Mouse (Mus musculus) hindbrain, embryonic 12.5 days (tissue): ENCODE data around the gene Ovol2. TPM values are rescaled to one million over a fixed set of nuclear protein-coding genes. Genes with fewer than 3 reads are reported as not detected.

Source experiments
- ATAC-seq: fragments of 200-750 bp; cut with Nextera tagmentation; 2 replicates; pipeline ENCODE4 v1.8.0; 2017; ENCODE audit warnings: moderate TSS enrichment; ENCODE audit not compliant: low FRiP score
- H3K27ac ChIP-seq: fragments of 300-500 bp; sonication (generic); 2 replicates; pipeline ENCODE4 v1.5.1; 2016; ENCODE audit warnings: mild to moderate bottlenecking
- H3K27me3 ChIP-seq: fragments of 300-500 bp; sonication (generic); 2 replicates; pipeline ENCODE4 v1.6.1; 2016; ENCODE audit warnings: mild to moderate bottlenecking
- H3K36me3 ChIP-seq: fragments of 300-500 bp; sonication (generic); 2 replicates; pipeline ENCODE4 v1.6.1; 2016; ENCODE audit warnings: mild to moderate bottlenecking
- H3K4me1 ChIP-seq: fragments of 300-500 bp; sonication (generic); 2 replicates; pipeline ENCODE4 v1.6.1; 2016
- H3K4me2 ChIP-seq: fragments of 300-500 bp; sonication (generic); replicated peaks from 2 replicates; pipeline ENCODE4 v1.6.1; 2016; ENCODE audit warnings: mild to moderate bottlenecking
- H3K4me3 ChIP-seq: fragments of 300-500 bp; sonication (generic); 2 replicates; pipeline ENCODE4 v1.5.1; 2016; ENCODE audit warnings: mild to moderate bottlenecking
- H3K9ac ChIP-seq: fragments of 300-500 bp; sonication (generic); 2 replicates; pipeline ENCODE4 v1.6.1; 2016; ENCODE audit warnings: mild to moderate bottlenecking, moderate library complexity
- H3K9me3 ChIP-seq: fragments of 300-500 bp; sonication (generic); replicated peaks from 2 replicates; pipeline ENCODE4 v1.6.1; 2016; ENCODE audit warnings: mild to moderate bottlenecking
- WGBS: fragments of 180-500 bp; shearing (Covaris S2); methylation state at CpG from one replicate; pipeline ENCODE4 v1.1.7; 2016; 5-methylcytosine and 5-hydroxymethylcytosine counted together
- polyA plus RNA-seq: library from polyadenylated mRNA; unstranded; fragments of >200 nt; fragmentation: Nextera tagmentation; extraction: Ambion mirVana; gene quantifications from 2 replicates; pipeline ENCODE4 v1.2.1, GENCODE M21; 2016

Ovol2 gene
- polyA plus RNA-seq: 0.44 and 1.3 TPM in 2 replicates

DNA sequence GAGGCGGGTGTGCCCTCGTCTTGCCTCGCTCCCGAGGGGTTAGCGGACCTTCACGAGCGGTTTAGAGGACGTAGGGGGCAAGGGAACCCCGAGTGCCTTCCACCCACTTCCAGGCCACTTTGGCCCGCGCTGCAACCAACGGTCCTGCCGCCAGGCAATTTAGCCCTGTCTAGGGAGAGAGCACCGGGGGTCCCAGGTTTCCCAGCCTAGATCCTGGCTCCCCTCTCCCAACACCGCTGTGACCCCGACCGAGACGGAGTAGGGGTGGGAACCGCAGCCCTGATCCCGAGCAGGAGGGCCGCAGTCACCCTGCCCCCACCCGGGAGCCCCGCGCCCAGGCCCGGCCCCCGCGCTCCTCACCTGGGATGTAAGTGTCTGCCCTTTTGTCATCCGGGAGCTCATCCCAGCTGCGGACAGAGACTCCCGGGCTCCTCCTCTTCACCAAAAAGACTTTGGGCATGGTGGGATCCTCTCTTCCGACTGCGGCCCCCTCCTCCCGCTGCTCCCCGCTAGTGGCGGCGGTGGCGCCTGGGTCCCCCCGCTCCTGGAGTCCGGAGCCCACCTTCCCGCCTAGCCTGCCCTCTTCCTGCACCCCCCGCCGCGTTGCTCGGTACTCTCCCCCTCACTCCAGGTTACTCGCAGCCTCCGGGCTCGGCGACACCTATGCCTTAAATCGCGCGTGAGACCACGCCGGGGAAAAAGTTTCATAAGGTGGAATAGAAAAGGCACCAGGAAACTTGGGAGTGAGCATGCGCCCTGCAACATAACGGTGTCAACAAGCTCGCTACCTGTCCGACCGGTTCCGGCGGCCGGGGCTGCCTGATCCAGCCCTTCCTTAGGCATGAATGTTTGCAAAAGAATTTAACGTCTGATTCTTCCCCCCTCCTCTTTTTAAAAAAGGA is at the start of gene Ovol2:
Gene Ovol2, minus strand, starts transcription at position 746 of the 902 bp plus-strand sequence.
- H3K27ac ChIP-seq: no peak within 1 kb of the TSS
- H3K9ac ChIP-seq: peak within 1 kb of the TSS; percentile 61
- H3K36me3 ChIP-seq: no peaks in the 10 kb centered on the region
- peaks cover 36% of the 10 kb centered on the region for H3K4me1 ChIP-seq
- ATAC-seq: peak; percentile 63; the same call in 1 of the 2 replicates
- H3K4me2 ChIP-seq: peak within 1 kb of the TSS; percentile 91
- no peaks in the 10 kb centered on the region for H3K9me3 ChIP-seq
- WGBS: 1% methylated on average over 61 of the region's 62 CpGs
- peaks cover 89% of the 10 kb centered on the region for H3K27me3 ChIP-seq
- H3K4me3 ChIP-seq: peak within 1 kb of the TSS; percentile 49

DNA sequence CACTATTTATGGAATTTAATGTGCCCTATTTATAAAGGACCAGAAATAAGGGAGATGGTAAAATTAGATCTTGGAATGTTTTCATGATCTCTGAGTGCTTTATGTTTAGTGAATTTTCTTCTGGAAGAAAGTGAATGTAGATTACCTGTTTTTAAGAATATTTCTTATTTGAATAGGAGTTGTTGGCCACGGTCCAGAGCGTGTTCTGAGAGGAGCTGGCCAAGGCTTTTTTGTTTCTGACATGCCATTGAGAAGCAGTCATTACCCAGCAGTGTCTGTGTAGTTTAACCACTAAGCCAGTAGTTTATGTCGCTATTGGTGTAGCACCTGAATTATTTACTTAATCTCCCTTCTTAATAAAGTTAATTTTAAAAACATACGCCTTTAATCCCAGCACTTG is 49.8 kb upstream of the Ovol2 start:
- no peak overlapping the region for H3K4me2 ChIP-seq
- no peaks in the 10 kb centered on the region for H3K27me3 ChIP-seq
- no peak overlapping the region for H3K9ac ChIP-seq
- no peaks in the 10 kb centered on the region for H3K4me1 ChIP-seq
- peaks cover 85% of the 10 kb centered on the region for H3K36me3 ChIP-seq
- H3K4me3 ChIP-seq: no peak overlapping the region
- 95% methylated on average over 4 of the region's 4 CpGs for WGBS
- ATAC-seq: no peak
- H3K9me3 ChIP-seq: no peaks in the 10 kb centered on the region
- no peak overlapping the region for H3K27ac ChIP-seq

DNA sequence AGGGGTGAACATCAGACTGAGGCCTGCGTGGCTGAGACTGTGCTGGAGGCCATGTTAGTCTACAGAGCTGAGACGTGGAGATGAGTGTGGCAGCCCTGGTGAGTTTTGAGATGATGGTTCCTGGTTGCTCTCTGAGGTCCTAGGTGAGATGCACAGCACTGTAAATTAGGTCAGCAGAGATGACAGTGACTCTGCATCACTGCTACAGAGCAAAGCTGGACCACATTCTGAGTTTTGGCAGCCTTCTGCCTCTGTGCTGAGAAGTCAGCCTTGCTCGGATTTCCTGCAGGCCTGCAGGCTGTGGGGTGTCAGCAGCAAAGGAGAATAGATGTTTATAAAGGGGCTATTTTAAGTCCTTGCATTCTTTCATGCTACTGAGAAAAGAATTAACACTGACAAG is 49.3 kb upstream of the Ovol2 start:
- no peak overlapping the region for H3K4me3 ChIP-seq
- no peak overlapping the region for H3K9ac ChIP-seq
- H3K4me2 ChIP-seq: no peak overlapping the region
- H3K36me3 ChIP-seq: peaks cover 86% of the 10 kb centered on the region
- no peaks in the 10 kb centered on the region for H3K4me1 ChIP-seq
- no peak for ATAC-seq
- no peaks in the 10 kb centered on the region for H3K27me3 ChIP-seq
- H3K27ac ChIP-seq: no peak overlapping the region
- 90% methylated on average over 3 of the region's 3 CpGs for WGBS
- no peaks in the 10 kb centered on the region for H3K9me3 ChIP-seq

DNA sequence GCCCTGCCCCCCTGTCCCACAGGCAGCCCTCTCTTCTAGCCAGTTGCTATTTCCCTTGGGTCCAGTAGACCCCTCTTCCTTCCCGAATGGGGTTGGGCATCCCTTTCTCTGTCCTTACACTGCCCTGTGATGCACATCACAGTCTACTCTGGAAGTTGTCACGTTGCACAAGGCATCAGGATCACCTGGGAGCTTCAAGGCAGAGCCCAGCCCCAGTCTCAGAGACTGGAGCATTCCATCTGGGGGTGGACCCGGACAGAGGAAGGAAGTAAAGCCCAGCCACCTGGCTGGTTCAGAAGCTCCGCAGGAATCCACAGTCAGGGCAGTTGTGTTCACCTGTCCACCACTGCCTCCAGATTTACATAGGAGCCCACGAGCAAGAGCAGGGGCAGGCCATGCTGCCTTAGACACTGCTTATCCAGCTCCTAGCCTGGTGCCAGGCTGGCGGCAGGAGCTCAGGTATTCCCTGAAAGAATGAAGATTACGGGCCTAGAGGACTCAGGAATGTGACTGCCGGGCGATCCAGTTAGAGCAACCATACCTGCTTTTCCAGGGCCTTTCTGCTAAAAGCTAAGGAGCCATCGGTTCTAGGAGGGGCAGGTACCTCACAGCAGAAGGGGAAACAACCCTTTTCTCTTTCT is 43.2 kb upstream of the Ovol2 start:
- H3K27ac ChIP-seq: no peak overlapping the region
- H3K27me3 ChIP-seq: no peaks in the 10 kb centered on the region
- H3K36me3 ChIP-seq: peaks cover 64% of the 10 kb centered on the region
- H3K4me2 ChIP-seq: no peak overlapping the region
- no peak for ATAC-seq
- WGBS: 86% methylated on average over 10 of the region's 10 CpGs
- H3K9me3 ChIP-seq: no peaks in the 10 kb centered on the region
- H3K9ac ChIP-seq: no peak overlapping the region
- no peak overlapping the region for H3K4me3 ChIP-seq
- H3K4me1 ChIP-seq: peaks cover 7% of the 10 kb centered on the region

DNA sequence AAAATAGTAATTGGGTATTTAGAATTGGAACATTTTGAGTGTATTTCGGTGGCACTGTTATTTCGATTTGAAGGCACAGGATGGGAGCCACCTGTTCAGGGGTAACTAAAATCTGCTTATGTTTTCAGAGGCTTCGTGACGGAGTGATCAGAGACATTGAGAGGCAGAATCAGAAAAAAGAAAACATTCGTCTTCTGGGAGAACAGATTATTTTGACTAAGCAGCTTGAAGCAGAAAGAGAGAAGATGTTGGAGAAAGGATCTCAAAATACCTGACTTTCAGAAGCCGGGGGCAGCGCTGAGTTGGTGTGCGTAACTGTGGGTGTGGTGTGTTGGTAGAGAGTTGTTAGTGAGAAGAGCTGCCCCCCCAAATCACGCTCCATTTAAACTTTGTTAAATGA is 41.1 kb upstream of the Ovol2 start:
- Histone ChIP-seq H3K4me3 (no peak overlapping the region), H3K4me2 (no peak overlapping the region), H3K27ac (no peak overlapping the region), H3K9me3 (no peaks in the 10 kb centered on the region), H3K27me3 (no peaks in the 10 kb centered on the region), H3K4me1 (peaks cover 13% of the 10 kb centered on the region), H3K36me3 (peaks cover 45% of the 10 kb centered on the region), H3K9ac (no peak overlapping the region)
- 92% methylated on average over 9 of the region's 9 CpGs for WGBS
- no peak for ATAC-seq

DNA sequence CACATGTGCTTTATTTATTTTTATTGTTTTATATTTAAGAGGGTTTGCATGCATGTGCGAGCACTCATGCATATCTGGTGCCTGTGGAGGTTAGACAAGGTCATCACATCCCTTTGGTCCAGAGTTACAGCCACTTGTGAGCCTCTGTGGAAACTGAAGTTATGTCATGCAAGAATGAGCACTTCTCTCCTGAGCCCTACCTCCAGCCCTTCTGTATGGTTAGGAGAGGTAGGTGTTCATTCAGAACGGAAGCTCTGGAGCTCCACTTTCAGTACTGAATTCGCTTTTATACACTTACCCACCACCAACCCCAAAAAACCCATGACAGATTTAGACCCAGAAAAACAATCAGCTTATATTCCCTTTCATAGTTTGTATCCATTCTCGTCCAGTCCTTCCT is 39.6 kb upstream of the Ovol2 start:
- no peak overlapping the region for H3K27ac ChIP-seq
- H3K9me3 ChIP-seq: no peaks in the 10 kb centered on the region
- H3K4me2 ChIP-seq: no peak overlapping the region
- peaks cover 34% of the 10 kb centered on the region for H3K36me3 ChIP-seq
- 89% methylated on average over 4 of the region's 4 CpGs for WGBS
- no peak overlapping the region for H3K9ac ChIP-seq
- H3K4me1 ChIP-seq: peaks cover 13% of the 10 kb centered on the region
- ATAC-seq: no peak
- no peaks in the 10 kb centered on the region for H3K27me3 ChIP-seq
- H3K4me3 ChIP-seq: no peak overlapping the region

DNA sequence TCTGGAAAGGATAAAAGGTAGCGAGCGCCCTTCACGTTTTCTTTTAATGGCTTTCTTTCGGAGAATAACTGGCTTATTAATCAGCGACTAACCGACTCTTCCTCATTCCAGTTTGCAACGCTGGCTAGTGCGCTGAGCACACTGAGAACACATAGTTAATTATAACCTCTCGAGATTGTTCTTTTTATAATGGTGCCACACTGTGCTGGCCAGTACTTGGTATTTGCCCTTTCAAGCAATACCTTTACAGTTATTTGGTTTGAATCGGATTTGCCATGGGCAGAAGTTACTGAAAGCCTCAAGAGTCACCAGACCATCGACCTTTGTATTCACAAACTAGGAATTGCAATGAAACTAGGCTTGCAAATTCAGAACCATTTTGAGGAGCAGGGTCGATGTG is 37.6 kb upstream of the Ovol2 start:
- ATAC-seq: peak; percentile 63
- 2% methylated on average over 12 of the region's 12 CpGs for WGBS
- Histone ChIP-seq H3K9ac (peak overlapping the region; percentile 87), H3K27me3 (no peaks in the 10 kb centered on the region), H3K27ac (peak overlapping the region; percentile 92), H3K4me2 (peak overlapping the region; percentile 60), H3K9me3 (no peaks in the 10 kb centered on the region), H3K4me3 (peak overlapping the region; percentile 86), H3K4me1 (peaks cover 13% of the 10 kb centered on the region), H3K36me3 (peaks cover 17% of the 10 kb centered on the region)

DNA sequence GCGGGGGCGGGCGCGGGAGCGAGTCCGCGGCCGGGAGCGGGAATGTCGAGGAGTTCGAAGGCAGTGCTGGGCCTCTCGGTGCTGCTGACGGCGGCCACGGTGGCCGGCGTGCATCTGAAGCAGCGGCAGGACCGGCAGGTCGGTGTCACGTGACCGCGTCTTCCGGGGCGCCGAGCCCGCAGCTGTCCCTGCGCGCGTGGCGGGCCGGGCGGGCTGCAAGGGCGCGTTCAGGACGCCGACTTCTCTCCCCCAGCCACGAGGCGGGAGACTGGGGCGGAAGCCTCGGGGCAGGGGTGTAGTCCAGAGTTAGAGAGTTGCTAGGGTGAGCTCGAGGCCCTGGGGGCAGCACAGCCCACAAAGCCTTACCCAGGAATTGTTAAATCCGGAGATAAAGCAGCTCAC is 37.1 kb upstream of the Ovol2 start:
- under 1% methylated on average over 43 of the region's 43 CpGs for WGBS
- Histone ChIP-seq H3K4me3 (peak overlapping the region; percentile 86), H3K9me3 (no peaks in the 10 kb centered on the region), H3K27ac (peak overlapping the region; percentile 92), H3K4me2 (peak overlapping the region; percentile 60), H3K36me3 (peaks cover 12% of the 10 kb centered on the region), H3K4me1 (peaks cover 13% of the 10 kb centered on the region), H3K9ac (peak overlapping the region; percentile 87), H3K27me3 (no peaks in the 10 kb centered on the region)
- ATAC-seq: peak; percentile 92

DNA sequence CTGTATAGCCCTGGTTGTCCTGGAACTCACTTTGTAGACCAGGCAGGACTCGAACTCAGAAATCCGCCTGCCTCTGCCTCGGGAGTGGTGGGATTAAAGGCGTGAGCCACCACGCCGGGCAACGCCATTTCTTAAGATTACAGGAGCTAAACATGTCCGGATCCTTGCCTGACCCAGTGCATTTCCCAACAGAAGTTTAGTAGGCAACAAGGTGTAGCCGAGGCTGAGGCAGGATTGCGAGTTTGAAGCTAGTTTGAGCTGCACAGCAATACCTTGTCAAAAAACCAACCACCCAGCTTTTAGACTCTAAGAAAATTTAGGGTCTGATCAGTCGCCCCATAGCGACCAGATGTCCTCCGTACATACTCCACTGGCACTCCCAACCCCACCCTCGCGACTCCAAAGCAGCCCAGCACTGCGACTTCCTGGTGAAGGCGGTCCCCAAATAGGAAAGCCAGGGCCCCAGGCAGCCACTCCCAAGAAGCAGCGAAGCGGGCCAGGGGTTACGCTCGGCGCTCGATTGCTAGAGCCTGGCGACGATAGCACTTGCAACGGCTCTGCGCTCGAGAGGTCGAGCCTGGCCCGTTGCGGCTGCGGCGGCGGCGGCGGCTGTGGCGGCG is 36.6 kb upstream of the Ovol2 start, which contains the start of the genes Kat14 and Pet117:
Gene Kat14, plus strand, starts transcription at position 584 of the 620 bp plus-strand sequence.
Gene Pet117, plus strand, starts transcription at position 597 of the 620 bp plus-strand sequence.
- ATAC-seq: peak; percentile 96
- H3K27ac ChIP-seq: peak within 1 kb of the TSS; percentile 92
- H3K4me1 ChIP-seq: peaks cover 13% of the 10 kb centered on the region
- H3K4me2 ChIP-seq: peak within 1 kb of the TSS; percentile 60
- peak within 1 kb of the TSS; percentile 87 for H3K9ac ChIP-seq
- 7% methylated on average over 38 of the region's 38 CpGs for WGBS
- peaks cover 7% of the 10 kb centered on the region for H3K36me3 ChIP-seq
- no peaks in the 10 kb centered on the region for H3K9me3 ChIP-seq
- peak within 1 kb of the TSS; percentile 86 for H3K4me3 ChIP-seq
- no peaks in the 10 kb centered on the region for H3K27me3 ChIP-seq

DNA sequence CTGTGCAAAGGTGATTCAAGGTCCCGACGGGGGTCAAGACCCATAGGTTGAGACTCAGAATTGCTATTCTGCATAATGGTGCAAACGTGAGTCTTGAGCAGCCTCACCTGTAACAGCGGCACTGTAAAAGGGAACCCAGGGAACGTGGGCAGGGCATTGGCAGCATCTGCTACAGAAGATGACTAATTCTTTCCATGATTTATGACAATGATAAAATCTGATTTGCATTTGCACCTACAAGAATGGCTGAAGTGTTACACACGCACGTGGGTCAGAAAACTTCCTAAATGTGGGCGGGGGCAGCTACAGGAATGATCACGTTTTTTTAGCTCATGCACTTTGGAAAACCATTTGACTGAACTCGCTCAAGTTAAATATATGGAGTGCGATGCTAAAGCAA is 20.9 kb upstream of the Ovol2 start:
- Histone ChIP-seq H3K36me3 (no peaks in the 10 kb centered on the region), H3K9ac (no peak overlapping the region), H3K27me3 (no peaks in the 10 kb centered on the region), H3K4me3 (no peak overlapping the region), H3K9me3 (no peaks in the 10 kb centered on the region), H3K27ac (no peak overlapping the region), H3K4me1 (no peaks in the 10 kb centered on the region), H3K4me2 (no peak overlapping the region)
- 87% methylated on average over 11 of the region's 11 CpGs for WGBS
- no peak for ATAC-seq

DNA sequence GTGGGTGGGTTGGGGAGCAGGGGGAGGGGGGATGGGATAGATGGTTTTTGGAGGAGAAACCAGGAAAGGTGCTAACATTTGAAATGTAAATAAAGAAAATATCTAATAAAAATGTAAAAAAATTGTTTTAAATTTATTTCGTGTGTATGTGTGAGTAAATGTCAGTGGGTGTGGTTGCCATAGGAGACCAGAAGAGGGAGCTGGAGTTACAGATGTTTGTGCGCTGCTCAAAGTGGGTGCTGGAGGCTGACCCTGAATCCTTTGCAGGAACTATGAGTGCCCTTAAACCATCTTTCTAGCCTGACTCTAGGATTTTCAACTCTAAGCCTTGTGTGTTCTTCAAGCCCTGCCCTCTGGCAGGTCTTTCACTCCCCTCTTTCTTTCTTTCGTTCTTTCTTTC is 16.6 kb upstream of the Ovol2 start:
- no peaks in the 10 kb centered on the region for H3K36me3 ChIP-seq
- WGBS: 67% methylated on average over 3 of the region's 3 CpGs
- H3K27me3 ChIP-seq: no peaks in the 10 kb centered on the region
- no peak overlapping the region for H3K27ac ChIP-seq
- no peaks in the 10 kb centered on the region for H3K4me1 ChIP-seq
- no peak overlapping the region for H3K4me2 ChIP-seq
- H3K9me3 ChIP-seq: no peaks in the 10 kb centered on the region
- ATAC-seq: no peak
- no peak overlapping the region for H3K4me3 ChIP-seq
- no peak overlapping the region for H3K9ac ChIP-seq

DNA sequence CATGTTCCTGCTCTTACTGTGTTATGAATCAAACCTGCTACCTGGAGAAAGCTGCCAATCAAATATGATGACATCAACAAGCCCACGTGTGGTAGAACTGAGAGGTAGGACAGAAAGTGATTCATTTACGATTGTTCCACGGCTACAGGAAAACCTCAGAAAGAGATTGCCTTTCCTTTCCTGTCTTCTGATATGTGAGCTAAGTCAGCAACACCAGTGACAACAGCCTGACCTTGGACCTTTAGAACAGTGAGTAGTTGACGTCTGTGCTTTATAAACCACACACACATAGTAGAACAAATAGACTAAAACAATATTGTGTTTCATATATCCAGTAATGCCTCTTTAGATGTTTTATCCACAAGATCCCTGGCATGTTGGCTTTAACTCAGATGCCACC is 11.2 kb upstream of the Ovol2 start:
- H3K27ac ChIP-seq: no peak overlapping the region
- no peaks in the 10 kb centered on the region for H3K36me3 ChIP-seq
- 87% methylated on average over 4 of the region's 4 CpGs for WGBS

More for the DNA sequence above, 11.2 kb upstream of the Ovol2 start:
- H3K9ac ChIP-seq: no peak overlapping the region
- no peak overlapping the region for H3K4me3 ChIP-seq
- no peaks in the 10 kb centered on the region for H3K4me1 ChIP-seq
- no peak overlapping the region for H3K4me2 ChIP-seq
- no peak for ATAC-seq
- no peaks in the 10 kb centered on the region for H3K27me3 ChIP-seq
- H3K9me3 ChIP-seq: no peaks in the 10 kb centered on the region
